Mouse (Mus musculus): ENCODE results near the gene Ripk3. TPM values are rescaled to one million over a fixed set of nuclear protein-coding genes. Genes with fewer than 3 reads are reported as not detected.

Ripk3 gene
- polyA plus RNA-seq, 3 experiments from 2014 or later = 71.9 to 99.8 (median 84.8) TPM

DNA sequence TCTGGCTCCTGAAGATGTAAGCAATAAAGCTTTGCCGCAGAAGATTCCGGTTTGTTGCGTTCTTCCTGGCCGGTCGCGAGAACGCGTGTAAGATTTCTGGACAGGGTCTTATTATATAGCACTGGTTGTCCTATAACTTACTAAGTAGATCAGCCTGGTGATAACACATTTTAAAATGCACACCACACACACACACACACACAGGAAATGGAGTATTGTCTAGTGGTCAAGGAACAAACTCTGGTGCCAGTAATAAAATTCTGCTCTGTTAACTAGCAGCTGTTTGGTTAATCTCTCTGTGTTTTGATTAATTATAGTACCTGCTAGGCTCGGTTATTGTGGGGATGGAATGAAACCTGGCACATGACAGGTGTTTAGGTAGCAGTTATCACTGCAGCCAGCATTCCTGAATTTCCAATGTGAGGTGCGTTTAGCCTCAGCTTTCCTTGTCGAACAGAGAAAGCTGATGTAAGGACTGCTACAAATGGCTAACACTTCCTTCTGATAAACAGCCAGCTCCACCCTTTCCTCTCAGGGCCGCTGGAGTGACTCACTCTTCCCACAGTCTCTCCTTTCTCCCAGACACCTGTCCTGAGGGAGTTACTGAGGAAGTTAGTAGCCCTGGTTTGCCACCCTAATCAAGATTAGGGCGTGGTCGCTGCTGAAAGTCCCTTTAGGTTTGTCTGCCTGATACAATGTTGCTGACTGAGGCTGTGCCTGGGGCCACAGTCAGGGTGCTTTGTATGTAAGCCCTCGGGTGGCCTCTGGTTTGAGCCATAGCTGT is 6.9 kb upstream of the Ripk3 start:
- no peak for ATAC-seq

DNA sequence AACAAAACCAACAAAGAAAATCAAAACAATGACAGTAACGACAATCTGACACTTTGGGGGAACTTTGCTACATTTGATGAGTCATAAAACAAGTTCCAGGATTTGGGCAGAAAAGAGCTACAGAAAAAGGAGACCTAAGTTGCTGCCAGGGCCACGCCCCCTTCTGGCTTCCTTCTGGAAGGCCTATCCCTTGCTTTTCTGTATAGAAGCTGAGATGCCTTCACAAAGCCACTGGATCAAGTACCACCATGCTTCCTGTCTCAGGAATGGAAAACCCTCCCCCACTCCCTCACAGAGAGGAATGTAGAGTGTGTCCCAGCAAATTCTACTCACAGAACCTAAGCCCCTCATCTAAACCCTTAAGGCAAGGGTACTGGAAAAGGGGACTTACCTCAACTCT is 5.3 kb upstream of the Ripk3 start:
- ATAC-seq = no peak

DNA sequence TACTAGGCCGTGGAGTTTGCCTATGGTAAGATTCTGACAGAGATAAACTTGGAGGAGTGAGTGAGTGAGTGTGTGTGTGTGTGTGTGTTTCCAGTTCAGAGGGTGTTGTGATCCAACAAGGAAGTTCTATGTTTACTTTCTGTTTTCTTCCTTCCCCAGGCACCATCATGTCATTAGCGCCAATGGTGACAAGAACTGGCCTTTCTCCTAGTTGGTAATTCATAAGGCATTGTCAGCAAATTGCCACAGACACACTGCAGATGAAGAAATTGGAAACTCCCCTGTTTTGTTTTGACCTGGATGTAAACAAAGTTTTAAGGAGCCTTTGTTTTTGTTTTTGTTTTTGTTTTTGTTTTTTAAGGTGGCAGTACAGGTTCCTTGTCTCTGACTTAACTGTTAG is 4.8 kb upstream of the Ripk3 start:
- no peak for ATAC-seq

DNA sequence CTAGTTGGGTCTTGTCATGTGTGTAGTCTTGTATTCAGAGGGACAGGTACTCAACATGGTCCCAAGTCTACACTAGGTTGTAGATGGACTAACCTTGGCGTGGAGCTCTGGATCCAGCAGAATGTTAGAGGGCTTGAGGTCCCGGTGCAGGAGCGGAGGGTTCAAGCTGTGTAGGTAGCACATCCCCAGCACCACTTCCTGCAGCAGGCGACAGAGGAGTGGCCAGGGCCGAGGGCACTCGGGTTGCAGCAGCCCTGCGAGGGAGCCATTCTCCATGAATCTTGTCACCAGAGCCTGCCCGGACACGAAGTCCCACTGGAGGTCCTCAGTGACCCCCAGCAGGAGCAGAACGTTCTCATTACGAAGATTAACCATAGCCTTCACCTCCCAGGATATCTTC is 934 bp downstream of the Ripk3 start:
- no peak for ATAC-seq

DNA sequence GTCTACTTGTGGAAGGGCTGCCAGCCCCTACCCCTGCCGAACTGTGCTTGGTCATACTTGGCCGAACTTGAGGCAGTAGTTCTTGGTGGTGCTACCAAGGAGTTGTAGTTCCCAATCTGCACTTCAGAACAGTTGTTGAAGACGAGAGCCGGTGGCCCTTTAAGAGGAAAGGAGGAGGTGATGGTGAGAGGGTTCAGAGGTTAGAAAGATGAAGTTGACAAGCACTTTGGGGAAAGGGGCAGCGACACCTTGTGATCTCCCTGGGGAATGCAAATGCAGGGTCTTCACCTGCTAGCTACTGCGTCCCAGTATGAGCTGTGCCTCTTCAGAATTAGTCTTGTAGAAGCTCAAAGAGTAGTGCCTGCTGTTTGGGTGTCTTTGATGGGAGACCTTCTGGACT is 3.5 kb downstream of the Ripk3 start:
- no peak for ATAC-seq

DNA sequence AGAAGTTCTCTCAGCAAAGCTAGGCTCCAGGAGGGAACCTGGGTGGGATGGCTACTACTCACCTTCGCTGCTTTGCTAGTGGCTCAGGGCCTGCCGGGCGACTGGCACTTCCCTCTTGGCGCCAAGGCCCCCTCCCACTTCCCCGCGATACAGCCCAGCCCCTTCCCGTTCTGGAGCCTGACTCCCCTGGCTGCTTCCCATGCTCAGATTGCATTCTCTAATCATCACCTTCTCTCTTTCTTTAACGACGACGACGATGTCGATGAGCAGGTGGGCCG is 4.8 kb downstream of the Ripk3 start, which contains the start of gene Adcy4:
Gene Adcy4 (minus strand): TSS at position 138 of the 278 bp plus-strand sequence.
- ATAC-seq = no peak

DNA sequence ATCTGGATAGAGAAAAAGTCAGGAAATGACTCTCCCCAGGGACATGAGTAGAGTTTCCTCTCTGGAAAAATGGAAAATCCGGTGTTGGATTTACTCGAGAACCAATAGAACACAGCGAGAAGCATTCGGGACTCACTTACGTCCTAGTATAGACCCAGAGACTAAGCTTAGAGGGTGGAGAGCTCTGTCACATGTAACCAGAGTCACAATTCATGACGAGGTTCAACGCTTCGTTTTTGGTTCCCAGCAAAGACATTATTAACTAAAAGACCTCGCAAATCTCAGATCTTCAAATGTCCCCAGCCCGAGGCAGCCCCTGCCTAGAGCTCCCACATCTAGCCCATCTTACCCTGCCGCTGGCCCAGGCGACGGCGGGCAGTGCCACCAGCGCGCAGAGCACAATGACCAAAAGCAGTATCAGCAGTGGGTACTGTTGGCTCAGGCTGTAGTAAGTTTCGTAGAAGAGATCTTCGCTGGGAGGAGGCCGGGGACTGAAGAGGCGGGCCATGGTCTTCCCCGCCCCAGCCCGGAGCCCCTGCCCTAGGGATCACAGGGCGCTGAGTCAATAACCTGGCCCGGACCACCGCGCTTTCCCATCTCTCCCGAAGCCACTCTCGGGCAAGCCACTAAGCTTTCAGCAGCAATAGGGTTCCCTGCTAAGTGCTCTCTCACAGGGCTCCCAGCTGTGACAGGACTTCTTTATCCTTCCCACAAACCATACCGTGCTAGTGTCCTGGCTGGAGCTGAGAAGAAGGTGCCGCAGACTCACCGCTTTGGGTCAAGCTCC is 5.3 kb downstream of the Ripk3 start:
- no peak for ATAC-seq

DNA sequence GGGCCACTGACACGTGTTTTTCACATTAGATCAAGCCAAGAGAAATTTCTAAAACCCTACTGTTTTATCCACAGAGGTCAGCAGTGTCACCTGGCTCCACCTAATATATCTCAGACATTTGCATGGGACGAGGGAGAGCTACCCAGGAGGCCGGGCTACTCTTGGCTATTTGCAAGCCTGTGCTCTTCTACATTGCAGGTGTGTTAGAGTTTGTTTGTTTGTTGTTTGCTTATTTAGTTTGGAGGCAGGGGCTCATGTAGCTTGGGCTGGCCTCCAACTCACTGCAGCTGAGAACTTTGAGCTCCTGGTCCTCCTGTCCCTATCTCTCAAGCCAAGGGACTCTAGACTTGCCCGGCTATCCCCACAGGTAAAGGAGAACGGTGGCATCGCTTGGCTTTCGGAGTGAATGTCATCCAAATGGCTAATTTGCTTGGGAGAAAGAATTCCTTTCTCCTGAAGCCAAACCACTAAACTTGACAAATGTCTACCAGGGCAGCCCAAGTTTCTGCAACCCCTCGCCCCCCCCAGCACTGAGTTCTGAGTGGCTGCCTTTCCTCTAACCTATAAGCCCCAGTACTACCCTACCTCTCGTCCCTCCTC is 6.2 kb downstream of the Ripk3 start:
- ATAC-seq = no peak

DNA sequence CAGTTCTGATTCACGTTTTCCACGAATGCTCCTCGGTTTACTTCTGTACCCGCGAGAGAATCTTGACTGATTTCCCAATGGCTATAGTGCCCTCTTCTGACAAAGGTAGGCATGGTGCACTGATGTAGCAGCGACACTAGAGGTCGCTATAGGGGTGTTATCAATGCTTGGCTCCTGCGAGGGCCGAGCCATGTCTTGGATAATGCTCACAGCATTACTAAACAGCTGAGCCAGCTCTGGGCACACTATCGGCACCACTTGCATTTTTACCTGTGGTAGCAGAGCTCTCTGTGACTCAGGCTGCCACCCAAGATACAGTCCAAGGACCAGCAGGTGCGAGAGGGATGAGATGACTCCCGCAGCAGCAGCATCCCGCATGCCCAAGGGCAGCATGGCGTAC is 7.4 kb downstream of the Ripk3 start:
- ATAC-seq = peak; percentile 84

DNA sequence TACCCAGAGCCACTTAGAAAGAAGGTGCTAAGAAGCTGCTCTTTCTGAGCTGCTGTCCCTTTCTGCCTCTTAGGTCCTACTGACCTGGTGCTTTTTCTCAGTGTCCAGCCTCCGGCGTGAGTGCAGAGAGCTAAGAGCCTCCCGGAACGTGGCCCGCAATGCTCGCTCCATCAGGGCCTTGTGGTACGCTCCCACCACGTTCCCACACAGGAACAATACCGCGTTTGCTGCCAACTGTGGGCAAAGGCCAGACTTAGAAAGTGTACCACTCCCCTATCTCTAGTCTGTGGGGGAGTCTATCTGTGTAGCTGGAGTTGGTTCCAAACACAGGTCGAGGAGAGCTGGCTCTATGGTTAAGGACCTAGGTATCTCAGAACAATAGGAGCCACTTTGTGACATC is 7.9 kb downstream of the Ripk3 start:
- ATAC-seq = no peak

DNA sequence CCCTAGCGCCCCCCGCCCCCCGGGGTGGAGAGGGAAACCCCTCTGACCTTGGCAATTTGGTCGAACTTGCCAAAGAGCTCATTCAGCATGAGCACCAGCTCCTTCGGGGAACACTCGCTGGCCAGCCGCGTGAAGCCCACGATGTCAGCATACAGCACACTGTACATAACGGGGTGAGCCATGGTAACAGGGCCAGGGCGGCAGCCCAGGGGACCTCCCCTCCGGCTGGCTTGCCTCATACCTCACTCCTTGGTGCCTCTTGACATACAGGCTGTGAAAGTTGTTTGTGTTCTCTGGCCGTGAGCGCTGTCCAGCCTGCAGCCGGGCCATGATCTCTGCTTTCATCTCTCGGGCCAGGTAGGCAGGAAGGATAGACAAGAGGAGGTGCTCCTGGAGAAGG is 9.0 kb downstream of the Ripk3 start:
- no peak for ATAC-seq

DNA sequence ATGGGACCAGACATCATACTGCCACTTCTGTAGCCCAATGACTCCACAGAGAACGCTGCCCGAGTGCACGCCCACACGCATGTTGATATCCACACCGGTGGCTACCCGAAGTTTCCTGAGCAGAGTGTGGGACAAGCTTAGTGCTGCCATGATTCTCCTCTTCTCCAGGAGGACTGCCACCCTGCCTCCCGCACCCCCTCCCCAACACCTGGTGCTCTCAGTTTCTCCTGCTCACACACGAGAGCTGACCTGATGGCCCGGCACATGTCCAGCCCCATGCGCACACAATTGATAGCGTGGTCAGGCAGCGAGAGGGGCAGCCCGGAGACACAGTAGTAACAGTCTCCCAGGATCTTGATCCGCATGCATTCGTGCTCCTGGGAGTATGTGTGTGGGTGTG is 10.0 kb downstream of the Ripk3 start:
- ATAC-seq = no peak

DNA sequence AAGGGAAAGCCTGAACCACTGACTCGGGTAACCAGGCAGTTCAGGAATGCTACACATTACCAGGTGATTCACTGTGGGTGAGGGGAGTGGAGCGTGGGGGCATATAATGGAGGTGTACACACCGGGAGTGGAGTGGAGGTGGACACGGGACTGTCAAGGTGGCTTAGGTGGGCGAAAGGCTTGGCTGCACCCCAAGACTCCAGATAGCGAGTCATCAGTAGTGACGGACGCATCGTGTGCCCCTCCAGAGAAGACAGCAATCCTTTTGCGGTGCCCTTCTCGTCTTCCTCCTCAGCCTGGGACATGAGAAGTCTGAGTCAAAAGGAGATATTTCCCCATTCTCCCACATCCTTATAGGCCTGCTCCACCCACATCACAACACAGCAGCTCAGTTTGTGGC is 10.9 kb downstream of the Ripk3 start:
- ATAC-seq = no peak

DNA sequence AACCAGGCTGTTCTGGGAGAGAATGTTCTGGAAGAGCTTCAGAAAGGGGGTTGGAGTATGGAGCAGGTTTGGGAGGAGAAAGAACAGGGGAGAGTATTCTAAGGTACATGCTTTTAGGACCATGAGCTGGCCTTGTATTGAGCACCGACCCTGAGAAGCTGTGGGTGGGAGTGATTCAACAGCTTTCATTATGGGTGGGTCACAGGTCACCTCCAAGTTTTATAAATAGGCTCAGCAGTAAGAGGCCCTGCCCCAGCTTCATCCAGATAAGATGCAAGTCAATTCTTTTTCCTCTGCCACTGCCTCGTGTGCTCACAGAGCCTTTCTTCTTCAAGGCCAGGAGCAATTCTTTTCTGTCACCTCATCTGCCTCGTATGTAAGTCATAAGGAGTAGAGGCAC is 11.5 kb downstream of the Ripk3 start:
- no peak for ATAC-seq

DNA sequence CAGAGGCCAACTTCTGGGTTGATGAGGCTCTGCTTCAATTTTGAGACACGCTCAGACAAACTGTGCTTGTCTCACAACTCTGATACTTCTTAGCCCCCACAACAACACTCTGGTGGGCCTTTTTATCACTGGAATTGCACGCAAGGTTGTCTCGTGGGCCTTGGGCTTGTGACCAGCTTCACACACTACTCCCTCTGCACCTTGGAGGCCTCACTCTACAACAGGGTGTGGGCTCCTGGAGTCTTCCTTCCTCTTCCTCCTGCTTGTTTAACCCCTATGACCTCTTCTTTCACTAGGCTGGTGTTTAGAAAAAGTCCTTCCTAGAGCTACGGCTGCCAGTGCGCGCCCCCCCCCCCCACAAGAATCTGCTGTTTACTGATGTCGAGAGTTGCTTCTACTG is 12.0 kb downstream of the Ripk3 start:
- no peak for ATAC-seq

DNA sequence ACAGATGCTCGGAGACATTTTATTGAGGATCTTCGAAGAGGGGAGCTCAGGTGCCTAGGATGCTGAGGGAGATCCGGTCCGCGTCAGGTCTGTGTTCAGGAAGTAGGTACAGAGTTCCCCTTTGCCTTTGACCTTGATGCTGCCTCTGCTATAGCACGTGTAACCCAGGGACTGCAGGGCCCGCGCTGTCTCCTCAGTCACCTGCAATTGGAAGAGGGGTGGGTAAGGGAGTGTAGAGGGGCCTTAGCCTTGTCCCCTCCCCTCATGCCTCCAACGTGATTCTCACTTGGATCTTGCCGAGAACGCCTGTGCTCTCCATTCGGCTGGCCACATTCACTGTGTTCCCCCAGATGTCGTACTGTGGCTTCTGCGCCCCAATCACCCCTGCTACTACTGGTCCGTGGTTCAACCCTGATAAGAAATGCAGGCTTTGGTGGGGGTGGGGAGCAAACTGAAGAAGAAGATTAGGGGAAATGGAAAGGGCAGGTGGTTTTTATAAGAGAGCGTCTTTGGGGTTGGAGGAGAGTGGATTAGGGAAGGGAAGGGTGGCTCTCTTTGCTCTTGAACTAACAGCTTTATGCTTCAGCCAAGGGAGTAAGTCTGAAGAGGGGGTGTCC is 19.5 kb downstream of the Ripk3 start:
- ATAC-seq = no peak

DNA sequence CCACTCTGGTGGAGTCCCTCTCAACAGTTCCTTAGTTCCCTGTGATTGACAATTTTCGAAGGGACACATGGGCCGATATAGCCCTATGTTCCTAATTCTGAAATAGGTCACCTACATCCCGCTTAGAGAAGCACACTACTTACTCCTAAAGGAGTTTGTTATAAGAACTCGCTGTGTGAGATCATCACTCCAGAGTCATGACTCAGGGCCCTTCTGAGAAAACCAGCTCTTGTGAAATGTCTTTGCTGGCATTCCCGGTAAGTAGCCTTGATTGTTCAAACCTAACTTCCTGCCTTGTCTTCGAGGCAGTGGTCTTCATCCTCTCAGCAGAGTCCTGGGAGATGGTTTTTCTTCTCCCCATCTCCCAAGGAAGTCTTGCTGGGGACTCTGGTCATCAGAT is 20.1 kb downstream of the Ripk3 start:
- ATAC-seq = no peak

DNA sequence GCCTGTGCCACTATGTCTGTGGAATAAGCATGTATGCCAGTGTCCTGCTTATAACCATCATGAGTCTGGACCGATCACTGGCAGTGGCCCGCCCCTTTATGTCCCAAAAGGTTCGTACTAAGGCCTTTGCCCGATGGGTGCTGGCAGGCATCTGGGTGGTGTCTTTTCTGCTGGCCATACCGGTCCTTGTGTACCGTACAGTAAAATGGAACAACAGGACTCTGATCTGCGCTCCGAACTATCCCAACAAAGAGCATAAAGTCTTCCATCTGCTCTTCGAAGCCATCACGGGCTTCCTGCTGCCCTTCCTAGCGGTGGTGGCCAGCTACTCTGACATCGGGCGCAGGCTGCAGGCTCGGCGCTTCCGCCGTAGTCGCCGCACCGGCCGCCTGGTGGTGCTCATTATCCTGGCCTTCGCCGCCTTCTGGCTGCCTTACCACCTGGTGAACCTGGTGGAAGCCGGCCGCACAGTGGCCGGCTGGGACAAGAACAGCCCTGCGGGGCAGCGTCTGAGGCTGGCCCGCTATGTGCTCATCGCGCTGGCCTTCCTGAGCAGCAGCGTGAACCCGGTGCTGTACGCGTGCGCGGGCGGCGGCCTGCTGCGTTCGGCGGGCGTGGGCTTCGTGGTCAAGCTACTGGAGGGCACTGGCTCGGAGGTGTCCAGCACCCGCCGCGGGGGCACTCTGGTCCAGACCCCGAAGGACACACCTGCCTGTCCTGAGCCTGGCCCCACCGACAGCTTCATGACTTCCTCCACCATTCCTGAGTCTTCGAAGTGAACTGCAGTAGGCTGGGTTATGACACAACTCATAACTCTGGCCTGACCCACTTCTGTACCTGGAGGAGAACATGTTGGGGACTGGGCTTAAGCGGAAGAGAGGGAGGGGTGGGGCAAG is 20.9 kb downstream of the Ripk3 start:
- peak; percentile 76 for ATAC-seq

DNA sequence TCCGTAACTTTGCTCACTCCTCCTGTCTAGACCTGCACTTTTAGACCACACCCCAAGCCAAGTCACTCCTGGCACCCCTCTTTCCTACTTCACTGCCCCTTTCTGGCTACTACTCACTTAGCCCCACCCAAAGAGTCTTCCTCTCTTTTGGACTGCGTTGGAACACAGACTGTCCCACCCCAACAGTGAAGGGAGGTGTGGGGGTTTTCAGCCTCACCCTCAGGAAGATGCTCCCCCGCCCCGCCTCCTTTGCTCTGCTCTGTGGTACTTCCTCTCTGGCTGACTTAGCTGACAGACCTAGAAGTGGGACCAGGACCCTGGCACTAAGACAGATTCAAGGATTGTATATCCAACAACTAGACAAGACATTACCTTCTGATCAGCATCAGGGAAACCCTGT is 23.0 kb downstream of the Ripk3 start, which contains the start of gene Ltb4r1:
Gene Ltb4r1 (plus strand): TSS at position 267 of the 400 bp plus-strand sequence.
- ATAC-seq = no peak

DNA sequence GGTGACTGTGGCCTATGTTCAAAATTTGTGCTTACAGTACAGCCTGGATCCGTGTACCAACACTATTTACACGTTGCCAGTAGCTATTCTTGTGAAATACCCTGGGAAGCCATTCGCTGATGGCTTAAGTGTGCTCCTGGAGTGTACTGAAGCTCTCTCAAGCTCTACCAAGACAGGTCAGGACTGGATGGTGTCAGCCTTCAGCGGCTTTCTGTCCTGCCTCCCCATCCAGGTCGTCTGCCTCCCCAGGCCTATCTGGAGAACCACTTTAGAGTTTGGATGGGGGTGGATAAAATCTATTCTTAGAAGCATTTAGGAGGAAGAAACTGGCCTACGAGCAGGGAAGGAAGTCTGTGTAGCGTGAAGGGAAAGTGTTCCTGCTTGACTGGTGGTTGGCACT is 25.5 kb downstream of the Ripk3 start:
- no peak for ATAC-seq

DNA sequence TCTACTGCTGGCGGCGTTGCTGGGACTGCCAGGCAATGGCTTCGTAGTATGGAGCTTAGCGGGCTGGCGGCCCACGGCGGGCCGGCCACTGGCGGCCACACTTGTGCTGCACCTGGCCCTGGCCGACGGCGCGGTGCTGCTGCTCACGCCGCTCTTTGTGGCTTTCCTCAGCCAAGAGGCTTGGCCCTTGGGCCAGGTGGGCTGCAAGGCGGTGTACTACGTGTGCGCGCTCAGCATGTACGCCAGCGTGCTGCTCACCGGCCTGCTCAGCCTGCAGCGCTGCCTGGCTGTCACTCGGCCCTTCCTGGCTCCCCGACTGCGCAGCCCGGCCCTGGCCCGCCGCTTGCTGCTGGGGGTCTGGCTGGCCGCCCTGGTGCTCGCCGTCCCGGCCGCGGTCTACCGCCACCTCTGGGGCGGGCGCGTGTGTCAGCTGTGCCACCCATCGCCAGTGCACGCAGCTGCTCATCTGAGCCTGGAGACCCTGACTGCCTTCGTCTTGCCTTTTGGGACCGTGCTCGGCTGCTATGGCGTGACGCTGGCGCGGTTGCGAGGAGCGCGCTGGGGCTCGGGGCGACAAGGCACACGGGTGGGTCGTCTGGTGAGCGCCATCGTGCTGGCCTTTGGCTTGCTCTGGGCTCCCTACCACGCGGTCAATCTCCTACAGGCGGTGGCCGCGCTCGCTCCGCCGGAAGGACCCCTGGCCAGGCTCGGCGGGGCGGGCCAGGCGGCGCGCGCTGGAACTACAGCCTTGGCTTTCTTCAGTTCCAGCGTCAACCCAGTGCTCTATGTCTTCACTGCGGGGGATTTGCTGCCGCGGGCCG is 26.5 kb downstream of the Ripk3 start:
- no peak for ATAC-seq

DNA sequence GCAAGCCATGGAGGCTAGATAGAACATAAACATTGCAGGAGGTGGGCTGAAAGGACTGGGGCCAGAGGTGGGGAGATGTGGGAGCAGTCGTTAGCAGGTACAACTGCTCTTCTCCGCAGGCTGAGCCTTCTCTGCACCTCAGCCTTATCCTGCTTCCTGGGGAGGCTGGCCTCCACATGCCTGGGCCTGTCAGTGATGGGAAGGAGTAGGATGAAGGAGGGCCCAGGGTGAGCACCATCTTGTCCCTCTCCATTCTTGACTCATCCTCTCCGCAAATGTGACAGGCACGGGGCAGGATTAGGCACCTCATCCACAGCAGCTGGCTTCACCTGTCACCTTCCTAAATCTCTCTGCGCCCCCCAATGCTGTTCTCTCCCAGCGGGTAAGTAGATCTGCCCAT is 27.5 kb downstream of the Ripk3 start, which contains the start of gene Ltb4r2:
Gene Ltb4r2 (plus strand): TSS at position 266 of the 400 bp plus-strand sequence.
- ATAC-seq = no peak
